Mouse (Mus musculus): ENCODE measurements at regions not wholly inside any gene's neighbourhood (a gene's known extent, or its start where the extent isn't known, plus 50 kb on each side); places are given as distances from the start of the nearest gene placed in this dataset.

GRCm38 (mm10) chr12:58619508-58620310, 350.6 kb upstream of the Clec14a start:
- WGBS = 71% methylated on average over 7 of the region's 7 CpGs
- DNase-seq (ENCODE audit: low spot score) = peak; percentile 9
- no peak for ATAC-seq (ENCODE audit: low FRiP score)
- Histone ChIP-seq H3K4me1 (ENCODE audit: insufficient read depth, low read length) (no peaks in the 10 kb centered on the region), H3K9ac (replicated peaks; ENCODE audit: low read length, poor library complexity, severe bottlenecking) (no peak overlapping the region), H3K27me3 (ENCODE audit: insufficient read depth, low read length) (no peaks in the 10 kb centered on the region), H3K27ac (ENCODE audit: low read depth, low read length) (no peak overlapping the region), H3K9me3 (ENCODE audit: low read length) (no peaks in the 10 kb centered on the region), H3K4me3 (ENCODE audit: low read depth, low read length) (no peak overlapping the region), H3K36me3 (ENCODE audit: insufficient read depth, low read length) (no peaks in the 10 kb centered on the region), H3K4me2 (ENCODE audit: low read depth, low read length, poor library complexity, severe bottlenecking) (no peak overlapping the region)
- no peak for TF ChIP-seq CTCF (IDR thresholded peaks at IDR 0.05)

GRCm38 (mm10) chr12:58594781-58595180, 325.7 kb upstream of the Clec14a start:
- H3K4me1 ChIP-seq (ENCODE audit: insufficient read depth, low read length) = no peaks in the 10 kb centered on the region
- H3K4me3 ChIP-seq (ENCODE audit: low read depth, low read length) = no peak overlapping the region
- no peak overlapping the region for H3K9ac ChIP-seq (replicated peaks; ENCODE audit: low read length, poor library complexity, severe bottlenecking)
- no peak for TF ChIP-seq CTCF (IDR thresholded peaks at IDR 0.05)
- no peaks in the 10 kb centered on the region for H3K36me3 ChIP-seq (ENCODE audit: insufficient read depth, low read length)
- H3K4me2 ChIP-seq (ENCODE audit: low read depth, low read length, poor library complexity, severe bottlenecking) = no peak overlapping the region
- WGBS = 79% methylated on average over 9 of the region's 9 CpGs
- ATAC-seq (ENCODE audit: low FRiP score) = no peak
- H3K27me3 ChIP-seq (ENCODE audit: insufficient read depth, low read length) = no peaks in the 10 kb centered on the region
- peak; percentile 5 for DNase-seq (ENCODE audit: low spot score)
- no peak overlapping the region for H3K27ac ChIP-seq (ENCODE audit: low read depth, low read length)
- no peaks in the 10 kb centered on the region for H3K9me3 ChIP-seq (ENCODE audit: low read length)

GRCm38 (mm10) chr12:58591480-58591829, 322.4 kb upstream of the Clec14a start:
- no peak for TF ChIP-seq CTCF (IDR thresholded peaks at IDR 0.05)
- Histone ChIP-seq H3K4me2 (ENCODE audit: low read depth, low read length, poor library complexity, severe bottlenecking) (no peak overlapping the region), H3K27me3 (ENCODE audit: insufficient read depth, low read length) (no peaks in the 10 kb centered on the region), H3K27ac (ENCODE audit: low read depth, low read length) (no peak overlapping the region), H3K4me1 (ENCODE audit: insufficient read depth, low read length) (no peaks in the 10 kb centered on the region), H3K9me3 (ENCODE audit: low read length) (no peaks in the 10 kb centered on the region), H3K4me3 (ENCODE audit: low read depth, low read length) (no peak overlapping the region), H3K9ac (replicated peaks; ENCODE audit: low read length, poor library complexity, severe bottlenecking) (no peak overlapping the region), H3K36me3 (ENCODE audit: insufficient read depth, low read length) (no peaks in the 10 kb centered on the region)
- ATAC-seq (ENCODE audit: low FRiP score) = no peak
- WGBS = 65% methylated on average over 3 of the region's 3 CpGs
- no peak for DNase-seq (ENCODE audit: low spot score)

GRCm38 (mm10) chr12:58590547-58591479, 321.7 kb upstream of the Clec14a start:
- Histone ChIP-seq H3K9ac (replicated peaks; ENCODE audit: low read length, poor library complexity, severe bottlenecking) (no peak overlapping the region), H3K4me3 (ENCODE audit: low read depth, low read length) (no peak overlapping the region), H3K27me3 (ENCODE audit: insufficient read depth, low read length) (no peaks in the 10 kb centered on the region), H3K9me3 (ENCODE audit: low read length) (no peaks in the 10 kb centered on the region), H3K27ac (ENCODE audit: low read depth, low read length) (no peak overlapping the region), H3K36me3 (ENCODE audit: insufficient read depth, low read length) (no peaks in the 10 kb centered on the region), H3K4me1 (ENCODE audit: insufficient read depth, low read length) (no peaks in the 10 kb centered on the region), H3K4me2 (ENCODE audit: low read depth, low read length, poor library complexity, severe bottlenecking) (no peak overlapping the region)
- no peak for ATAC-seq (ENCODE audit: low FRiP score)
- no peak for TF ChIP-seq CTCF (IDR thresholded peaks at IDR 0.05)
- peak; percentile 3 for DNase-seq (ENCODE audit: low spot score)
- WGBS = 42% methylated on average over 7 of the region's 7 CpGs

- peak; percentile 8 for DNase-seq (ENCODE audit: low spot score)
- no peak for ATAC-seq (ENCODE audit: low FRiP score)
- Histone ChIP-seq H3K4me1 (ENCODE audit: insufficient read depth, low read length) (no peaks in the 10 kb centered on the region), H3K27ac (ENCODE audit: low read depth, low read length) (no peak overlapping the region), H3K36me3 (ENCODE audit: insufficient read depth, low read length) (no peaks in the 10 kb centered on the region), H3K4me3 (ENCODE audit: low read depth, low read length) (no peak overlapping the region), H3K4me2 (ENCODE audit: low read depth, low read length, poor library complexity, severe bottlenecking) (no peak overlapping the region), H3K9me3 (ENCODE audit: low read length) (no peaks in the 10 kb centered on the region), H3K9ac (replicated peaks; ENCODE audit: low read length, poor library complexity, severe bottlenecking) (no peak overlapping the region), H3K27me3 (ENCODE audit: insufficient read depth, low read length) (no peaks in the 10 kb centered on the region)
- 91% methylated on average over 5 of the region's 5 CpGs for WGBS
- TF ChIP-seq CTCF (IDR thresholded peaks at IDR 0.05) = no peak
These were observed 312.9 kb upstream of the Clec14a start for GRCm38 (mm10) chr12:58581811-58582572.
